Mouse (Mus musculus): Measurements from ENCODE around the gene Defb46.

Gene Defb46

DNA sequence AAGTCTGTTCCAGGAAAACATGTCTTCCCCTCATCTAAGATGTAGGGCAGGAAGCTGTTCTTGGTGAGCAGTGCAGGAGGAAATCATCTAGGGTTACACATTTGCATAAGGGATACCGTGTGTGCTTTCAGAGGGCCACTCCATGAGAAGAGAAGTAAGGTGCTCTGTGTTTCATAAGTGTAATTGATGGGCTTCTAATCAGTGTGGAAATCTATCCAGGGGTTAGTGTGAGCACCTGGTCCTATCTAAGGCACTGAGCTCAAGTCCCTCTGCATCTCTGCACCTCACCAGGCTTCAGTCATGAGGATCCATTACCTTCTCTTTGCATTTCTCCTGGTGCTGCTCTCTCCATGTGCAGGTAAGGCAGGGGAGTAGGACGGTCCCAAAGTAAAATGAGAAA is at the start of gene Defb46:
Gene Defb46 (plus strand): TSS at position 301 of the 400 bp plus-strand sequence.
- no peak for DNase-seq

- no peak for DNase-seq
Measured at GRCm38 (mm10) chr8:19225161-19225560, 14.6 kb upstream of the Defb46 start, which contains the start of gene Defb6. Defb6 (plus strand) TSS chr8:19225478.

DNA sequence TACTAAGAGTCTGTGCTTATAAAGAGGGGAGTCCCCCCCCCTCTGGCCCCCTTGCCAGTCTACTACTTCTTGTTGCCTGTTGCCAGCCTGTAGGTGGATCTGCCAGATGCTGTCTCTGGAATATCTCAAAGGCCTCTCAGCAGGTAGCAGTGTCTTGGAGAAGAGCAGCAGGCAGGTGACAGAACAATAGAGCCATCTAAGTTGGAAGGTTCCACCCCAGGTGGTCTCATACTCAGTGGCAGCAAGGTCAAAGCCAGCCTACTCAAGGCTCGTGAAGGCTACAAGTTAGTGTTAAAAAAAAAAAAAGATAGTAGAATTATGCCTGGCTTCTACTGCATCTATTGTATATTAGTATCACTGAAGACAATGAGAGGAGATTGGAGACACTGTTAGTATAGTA is 1.6 kb upstream of the Defb46 start:
- no peak for DNase-seq

GRCm38 (mm10) chr8:19247280-19247679 is 7.6 kb downstream of the Defb46 start, which contains the start of gene Defb5:
Defb5 (plus strand) TSS chr8:19247580.
- DNase-seq: no peak

DNA sequence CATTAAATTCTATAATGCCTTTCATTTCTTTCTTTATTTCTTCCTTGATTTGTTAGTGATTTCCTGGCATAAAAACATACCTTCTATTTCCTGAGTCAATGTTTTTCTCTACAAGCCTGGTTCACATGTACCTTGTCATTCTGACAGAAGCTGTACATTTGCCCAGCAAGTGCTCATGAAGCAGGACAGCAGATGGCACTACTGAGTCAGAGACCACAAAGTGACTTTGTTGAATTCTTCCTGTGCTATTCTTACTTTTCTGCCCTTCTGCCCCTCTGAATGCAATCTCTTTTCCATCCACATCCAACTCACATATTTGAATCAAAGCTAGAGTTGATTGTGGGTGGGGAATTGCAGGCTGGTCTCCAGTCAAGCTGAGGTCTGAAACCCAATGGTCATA is 18.4 kb downstream of the Defb46 start:
- DNase-seq: no peak

DNA sequence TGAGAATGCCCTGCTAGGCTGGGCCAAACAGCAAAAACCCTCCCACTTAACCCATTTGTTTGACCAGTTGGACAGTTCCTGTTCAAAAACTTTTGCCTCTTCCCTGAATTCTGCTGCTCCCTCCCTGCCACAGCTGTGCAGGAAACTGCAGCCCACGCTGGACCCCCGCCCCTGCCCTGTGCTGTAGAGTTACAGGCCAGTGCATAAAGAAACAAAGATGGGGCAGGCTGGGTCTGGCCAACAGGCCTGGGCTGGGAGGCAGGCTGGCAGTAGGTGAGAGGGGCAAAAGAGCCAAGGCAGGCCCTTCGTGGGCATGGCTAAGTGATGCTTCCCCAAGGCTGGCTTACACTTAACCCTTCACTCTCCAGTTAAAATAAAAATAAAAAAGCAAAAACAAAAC is 20.0 kb downstream of the Defb46 start:
- no peak for DNase-seq

All from lung, postnatal 4 days (tissue).